Mouse (Mus musculus): ENCODE data around the gene Aak1.

Gene Aak1

DNA sequence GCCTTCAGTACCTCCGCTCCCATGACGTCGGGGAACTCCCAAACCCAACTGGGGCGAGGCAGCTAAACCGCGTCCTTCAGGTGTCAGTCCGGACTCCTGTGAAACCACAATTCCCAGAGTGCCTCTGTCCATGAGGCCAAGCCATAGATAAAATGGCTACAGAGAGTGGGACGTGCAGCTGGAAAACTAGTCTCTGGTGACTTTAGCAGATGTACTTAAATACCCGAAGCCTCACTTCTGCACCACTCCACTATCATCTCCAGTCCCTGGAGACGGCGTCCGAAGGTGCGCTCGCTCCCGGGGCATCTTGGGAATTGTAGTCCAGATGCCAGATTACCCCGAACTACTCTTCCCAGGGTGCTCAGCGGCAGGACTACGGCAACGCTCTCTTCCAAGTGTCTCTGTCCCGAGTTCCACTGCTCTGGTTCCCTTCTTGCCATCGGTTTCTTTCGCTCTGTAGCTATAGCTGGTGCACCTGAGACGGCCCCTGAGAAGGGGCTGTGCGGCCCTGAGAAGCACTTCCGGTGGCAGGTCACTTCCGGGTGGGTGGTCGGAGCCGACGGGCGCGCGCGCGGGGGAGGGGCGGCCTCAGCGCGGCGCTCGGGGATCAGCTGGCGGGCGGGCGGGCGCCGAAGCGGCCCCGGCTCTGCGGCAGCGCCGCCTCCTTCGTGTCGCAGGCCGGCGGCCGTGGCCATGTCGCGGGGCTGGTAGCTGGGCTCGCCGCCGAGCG lies at the start of gene Aak1:
Gene Aak1, plus strand, starts transcription at position 603 of the 730 bp plus-strand sequence.
- peak; percentile 82 to 93 for DNase-seq (ENCODE audit: low spot score in 2 of 2)

- DNase-seq (ENCODE audit: low spot score in 2 of 2) = no peak
These were observed 48.9 kb upstream of the Aak1 start for GRCm38 (mm10) chr6:86800467-86800866.

DNA sequence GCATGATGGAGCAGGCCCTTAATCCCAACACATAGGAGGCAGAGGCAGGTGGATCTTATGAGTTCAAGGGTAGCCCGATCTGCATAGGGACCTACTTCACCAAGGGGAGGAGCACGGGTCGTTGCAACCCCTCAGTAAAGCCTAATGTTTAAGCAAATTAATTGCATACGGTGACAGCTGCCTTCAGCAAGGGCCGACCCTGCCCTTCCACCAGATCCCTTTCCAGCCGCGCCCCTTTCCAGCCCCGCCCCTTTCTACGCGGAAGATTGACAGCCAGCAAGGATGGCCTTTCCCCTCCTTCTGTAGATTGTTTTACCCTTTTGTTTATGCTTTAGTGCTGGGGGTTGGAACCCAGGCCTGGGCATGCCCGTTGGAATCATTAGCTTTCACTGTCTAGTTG lies 47.9 kb upstream of the Aak1 start:
- no peak for DNase-seq (ENCODE audit: low spot score in 2 of 2)

GRCm38 (mm10) chr6:86804646-86805045 lies 44.7 kb upstream of the Aak1 start:
- no peak for DNase-seq (ENCODE audit: low spot score in 2 of 2)

DNA sequence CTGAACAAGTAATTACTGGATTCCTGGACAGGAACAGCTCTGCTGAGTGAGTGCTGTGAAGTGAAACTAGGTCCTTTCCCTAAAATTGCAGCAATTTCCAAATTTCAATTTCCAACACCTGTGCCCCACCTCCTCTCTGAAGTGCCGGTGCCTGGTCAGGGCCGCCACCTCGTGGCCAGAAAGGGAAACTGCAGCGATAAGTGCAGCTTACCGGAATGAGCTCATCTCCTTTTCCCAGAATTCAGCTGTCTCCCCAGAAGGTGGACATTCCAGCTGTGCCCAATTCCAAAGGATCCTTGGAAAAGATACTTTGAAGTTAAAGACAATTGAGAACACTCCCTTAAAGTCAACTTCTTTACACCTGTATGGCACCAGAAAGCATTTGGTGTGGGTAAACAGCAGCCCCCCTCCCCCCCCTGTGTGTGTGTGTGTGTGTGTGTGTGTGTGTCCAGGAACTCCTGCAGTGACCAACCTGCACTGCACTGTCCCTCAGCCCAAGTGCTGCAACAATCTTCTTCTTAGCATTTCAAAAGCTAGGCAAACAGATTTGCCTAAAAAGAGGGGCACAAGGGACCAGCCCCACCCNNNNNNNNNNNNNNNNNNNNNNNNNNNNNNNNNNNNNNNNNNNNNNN lies 42.7 kb upstream of the Aak1 start:
- DNase-seq (ENCODE audit: low spot score in 2 of 2) = peak; percentile 58 to 83

- DNase-seq (ENCODE audit: low spot score in 2 of 2) = no peak
These were observed 36.4 kb upstream of the Aak1 start for GRCm38 (mm10) chr6:86812919-86813318.

- peak; percentile 39 to 79 for DNase-seq (ENCODE audit: low spot score in 2 of 2)
These were observed 36.0 kb upstream of the Aak1 start for GRCm38 (mm10) chr6:86813341-86813740.

DNA sequence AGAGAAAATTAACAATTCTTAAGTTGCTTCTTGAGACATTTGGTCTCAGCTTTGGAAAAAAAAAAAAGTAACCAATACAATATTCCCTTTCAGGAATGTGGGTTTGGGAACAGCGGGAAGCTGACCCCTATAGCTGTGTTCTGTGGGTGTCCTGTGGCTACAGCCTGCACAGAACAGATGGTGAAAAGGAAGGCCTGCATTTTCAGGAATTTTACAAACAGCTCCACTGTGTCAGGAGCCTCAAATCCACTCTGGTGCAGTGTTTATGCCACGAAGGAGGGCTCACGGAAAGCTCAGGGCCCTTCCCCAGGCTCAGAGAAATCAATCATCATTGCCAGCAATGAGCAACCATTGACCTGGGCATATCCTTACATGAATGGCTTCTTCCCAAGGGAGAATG lies 34.4 kb upstream of the Aak1 start:
- no peak for DNase-seq (ENCODE audit: low spot score in 2 of 2)

GRCm38 (mm10) chr6:86815436-86815835 lies 33.9 kb upstream of the Aak1 start:
- no peak for DNase-seq (ENCODE audit: low spot score in 2 of 2)

- no peak for DNase-seq (ENCODE audit: low spot score in 2 of 2)
These were observed 32.7 kb upstream of the Aak1 start for GRCm38 (mm10) chr6:86816586-86816985.

- DNase-seq (ENCODE audit: low spot score in 2 of 2) = no peak
These were observed 30.4 kb upstream of the Aak1 start for GRCm38 (mm10) chr6:86818914-86819313.

DNA sequence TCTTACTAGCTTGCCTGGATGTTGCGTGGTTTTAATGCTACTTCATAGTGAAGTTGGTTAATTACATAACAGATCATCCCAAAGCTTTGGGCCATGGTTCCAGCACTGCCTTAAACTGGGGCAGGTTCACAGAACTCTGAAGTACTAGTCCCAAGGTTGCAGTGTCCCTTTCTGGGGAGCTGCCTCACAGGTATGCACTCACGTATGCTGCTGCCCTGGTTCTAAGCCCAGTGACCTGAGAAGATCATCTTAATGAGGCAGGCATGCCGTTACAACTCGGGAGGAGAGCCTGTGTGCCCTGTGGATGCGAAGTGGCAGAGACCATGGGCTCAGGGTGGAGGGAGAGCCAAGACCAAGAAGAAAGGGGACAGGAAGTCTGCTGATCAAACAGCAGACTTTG lies 29.4 kb upstream of the Aak1 start:
- DNase-seq (ENCODE audit: low spot score in 2 of 2) = no peak

- DNase-seq (ENCODE audit: low spot score in 2 of 2) = no peak
These were observed 28.6 kb upstream of the Aak1 start for GRCm38 (mm10) chr6:86820690-86821089.

GRCm38 (mm10) chr6:86822285-86823050 lies 26.8 kb upstream of the Aak1 start:
- no peak for DNase-seq (ENCODE audit: low spot score in 2 of 2)

DNA sequence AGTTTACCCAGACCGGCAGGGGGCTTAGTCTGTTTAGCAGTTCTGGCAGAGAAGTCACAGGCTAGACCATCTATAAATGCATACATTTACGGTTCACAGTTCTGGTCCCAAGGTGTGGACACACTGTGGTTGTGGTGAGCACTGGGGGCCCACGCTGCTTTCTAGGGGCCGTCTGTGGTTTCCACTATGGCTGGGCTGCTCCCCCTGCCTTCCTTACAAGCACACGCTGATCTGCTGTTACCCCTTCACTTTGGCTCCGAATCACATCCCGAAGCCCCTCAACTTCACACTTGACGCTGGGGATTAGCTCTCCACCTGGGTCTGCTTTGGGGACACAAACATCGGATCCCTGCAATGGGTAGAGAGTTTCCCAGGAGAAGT lies 26.3 kb upstream of the Aak1 start:
- DNase-seq (ENCODE audit: low spot score in 2 of 2) = no peak

DNA sequence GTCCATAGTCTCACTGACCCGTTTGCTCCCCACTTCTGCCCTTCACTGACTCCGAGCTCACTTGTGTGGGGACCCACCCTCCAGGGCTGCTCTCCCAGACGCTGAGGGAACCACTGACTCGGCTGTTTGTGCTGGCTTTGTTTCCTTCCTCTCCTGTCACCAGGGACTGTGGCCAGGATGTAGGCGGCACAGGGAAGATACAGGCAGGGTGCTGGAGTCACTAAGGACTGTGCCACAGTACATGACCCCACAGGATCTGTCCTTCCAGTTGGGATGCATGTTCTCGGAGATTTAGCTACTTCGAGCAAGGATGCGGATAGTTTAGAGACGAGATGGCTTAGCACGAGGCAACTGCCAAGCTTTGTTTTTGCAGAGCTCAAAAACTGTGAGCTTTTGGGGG lies 25.5 kb upstream of the Aak1 start:
- no peak for DNase-seq (ENCODE audit: low spot score in 2 of 2)

- no peak for DNase-seq (ENCODE audit: low spot score in 2 of 2)
These were observed 24.9 kb upstream of the Aak1 start for GRCm38 (mm10) chr6:86824401-86824800.

DNA sequence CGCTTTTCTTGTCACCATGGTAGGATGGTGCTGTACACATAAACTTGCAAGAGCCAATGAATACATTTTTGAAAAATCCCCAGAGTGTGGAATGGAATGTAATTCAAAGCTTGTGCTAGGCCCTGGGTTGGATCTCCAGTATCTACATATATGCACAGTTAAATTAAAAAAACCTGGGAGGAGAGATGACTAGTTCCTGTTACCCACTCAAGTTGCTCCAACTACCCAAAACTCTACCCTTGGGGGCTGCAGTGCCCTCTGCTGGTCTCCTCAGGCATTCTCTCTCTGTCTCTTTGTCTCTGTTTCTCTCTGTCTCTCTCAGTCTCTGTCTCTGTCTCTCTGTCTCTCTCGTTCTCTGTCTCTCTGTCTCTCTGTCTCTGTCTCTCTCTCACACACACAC lies 21.9 kb upstream of the Aak1 start:
- no peak for DNase-seq (ENCODE audit: low spot score in 2 of 2)

DNA sequence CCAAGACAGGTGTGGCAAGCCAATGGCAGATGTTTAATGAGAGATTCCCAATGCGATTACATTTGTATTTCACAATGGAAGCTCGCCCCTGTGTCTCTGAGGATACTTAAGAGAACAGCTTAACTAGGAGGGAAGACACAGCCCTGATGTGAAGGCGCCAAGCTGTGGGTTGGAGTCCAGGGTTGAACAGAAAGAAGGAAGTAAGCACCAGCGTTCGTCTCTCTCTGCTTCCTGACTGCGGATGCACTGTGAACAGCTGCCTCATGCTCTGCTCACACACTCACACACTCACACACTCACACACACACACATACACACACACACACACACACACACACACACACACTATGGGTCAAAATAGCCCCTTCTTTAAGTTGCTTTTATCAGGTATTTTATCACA lies 19.5 kb upstream of the Aak1 start:
- no peak for DNase-seq (ENCODE audit: low spot score in 2 of 2)

GRCm38 (mm10) chr6:86830738-86831500 lies 18.4 kb upstream of the Aak1 start:
- no peak for DNase-seq (ENCODE audit: low spot score in 2 of 2)

- peak; percentile 51 to 66 for DNase-seq (ENCODE audit: low spot score in 2 of 2)
These were observed 16.4 kb upstream of the Aak1 start for GRCm38 (mm10) chr6:86832802-86833502.

Measured in spleen, postnatal 4 days (tissue).